Mouse (Mus musculus) embryonic fibroblast, embryonic 13.5 days (primary cell): Measurements from ENCODE around the gene Smim20.

Experiments
- CTCF ChIP-seq: IDR thresholded peaks from 2 replicates; pipeline ENCODE4 v1.5.1; 2011; ENCODE audit warnings: mild to moderate bottlenecking, control low read depth, low read length, moderate library complexity, borderline replicate concordance; ENCODE audit not compliant: insufficient read depth
- POLR2A ChIP-seq: IDR thresholded peaks from 2 replicates; pipeline ENCODE4 v1.6.1; 2011; ENCODE audit warnings: low read depth, mild to moderate bottlenecking, control low read depth, low read length, moderate library complexity

DNA sequence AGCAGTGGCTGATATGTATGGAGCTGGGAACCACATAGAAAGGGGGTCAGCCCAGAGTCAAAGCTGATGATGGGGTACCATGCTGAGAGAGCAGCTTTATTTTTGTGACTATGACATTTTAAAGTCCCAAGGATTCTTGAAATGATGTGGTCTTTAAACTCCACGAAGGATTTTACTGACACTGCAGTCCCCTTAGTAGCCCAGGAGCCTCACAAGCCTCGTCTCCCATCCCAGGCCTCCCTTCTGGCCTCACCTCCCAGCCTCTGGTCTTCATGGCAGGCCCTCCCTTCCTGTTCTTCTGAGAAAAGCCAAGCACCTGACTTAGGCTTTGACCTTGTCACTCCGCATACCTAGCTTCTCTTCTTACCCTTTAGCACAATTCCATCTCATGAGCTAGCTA, 57.4 kb downstream of the Smim20 start:
- no peak for TF ChIP-seq CTCF
- TF ChIP-seq POLR2A, result no peak
